Comparison of ENCODE assay signal across 8 mouse cellular contexts in the genomic region with DNA sequence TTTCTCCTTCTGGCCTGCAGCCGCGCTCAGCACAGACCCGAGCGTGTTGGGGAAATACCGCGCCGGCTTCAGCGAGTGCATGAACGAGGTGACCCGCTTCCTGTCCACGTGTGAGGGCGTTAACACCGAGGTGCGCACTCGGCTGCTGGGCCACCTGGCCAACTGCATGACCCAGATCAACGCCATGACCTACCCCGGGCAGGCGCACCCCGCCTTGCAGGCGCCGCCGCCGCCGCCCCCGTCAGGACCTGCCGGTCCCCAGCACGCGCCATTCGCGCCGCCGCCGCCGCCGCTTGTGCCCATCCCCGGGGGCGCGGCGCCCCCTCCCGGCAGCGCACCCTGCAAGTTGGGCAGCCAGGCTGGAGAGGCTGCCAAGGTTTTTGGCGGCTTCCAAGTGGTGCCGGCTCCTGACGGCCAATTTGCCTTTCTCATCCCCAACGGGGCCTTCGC. TPM values are rescaled to one million over a fixed set of nuclear protein-coding genes. Genes with fewer than 3 reads are reported as not detected.
DNase-seq lines count a peak whose midpoint lies in the region; ATAC-seq and TF ChIP-seq lines count a peak whose summit lies in the region.

No protein-coding gene starts in this region.

- H3K4me2 ChIP-seq in embryonic facial prominence, embryonic 15.5 days (replicated peaks), result peak overlapping the region; percentile 93
- H3K4me2 ChIP-seq in heart, embryonic 14.5 days (ENCODE audit: low read length), result peak overlapping the region; percentile 86
- peak overlapping the region; percentile 90 for H3K4me2 ChIP-seq in kidney, postnatal 0 days (ENCODE audit: low read length)
- H3K4me2 ChIP-seq in liver, embryonic 12.5 days, result peak overlapping the region; percentile 88
- peak overlapping the region; percentile 90 for H3K4me2 ChIP-seq in stomach, postnatal 0 days (replicated peaks; ENCODE audit: low read depth)

- no peaks in the 10 kb centered on the region for H3K9me3 ChIP-seq in embryonic facial prominence, embryonic 15.5 days (replicated peaks)
- H3K9me3 ChIP-seq in heart, embryonic 14.5 days (ENCODE audit: control insufficient read depth, low read length), result no peaks in the 10 kb centered on the region
- H3K9me3 ChIP-seq in kidney, postnatal 0 days (replicated peaks; ENCODE audit: low read length), result no peaks in the 10 kb centered on the region
- no peaks in the 10 kb centered on the region for H3K9me3 ChIP-seq in liver, embryonic 12.5 days (replicated peaks)
- H3K9me3 ChIP-seq in stomach, postnatal 0 days (ENCODE audit: control insufficient read depth, low read length), result no peaks in the 10 kb centered on the region

- H3K9ac ChIP-seq in embryonic facial prominence, embryonic 15.5 days, result peak overlapping the region; percentile 68
- peak overlapping the region; percentile 90 for H3K9ac ChIP-seq in heart, embryonic 14.5 days (ENCODE audit: low read length)
- H3K9ac ChIP-seq in kidney, postnatal 0 days (ENCODE audit: low read depth, low read length), result peak overlapping the region; percentile 76
- H3K9ac ChIP-seq in liver, embryonic 12.5 days, result peak overlapping the region; percentile 65
- peak overlapping the region; percentile 73 for H3K9ac ChIP-seq in stomach, postnatal 0 days (ENCODE audit: low read length)

- peak; percentile 95 for DNase-seq in A20 (ENCODE audit: low read depth, low spot score)
- peak; percentile 93 for DNase-seq in adrenal gland, postnatal 14 days
- DNase-seq in kidney, postnatal 0 days (ENCODE audit: low spot score), result peak; percentile 80
- DNase-seq in natural killer cell, adult 2 months (ENCODE audit: low spot score in 2 of 2), result peak; percentile 88 to 91
- peak; percentile 89 for DNase-seq in stomach, postnatal 0 days (ENCODE audit: low spot score)

- peak; percentile 66 for TF ChIP-seq CTCF in kidney, postnatal 0 days (IDR thresholded peaks at IDR 0.05; ENCODE audit: low read depth)
- TF ChIP-seq CTCF in stomach, postnatal 0 days (IDR thresholded peaks at IDR 0.05; ENCODE audit: low read depth), result peak; percentile 78

- 0% methylated on average over 39 of the region's 46 CpGs for WGBS in embryonic facial prominence, embryonic 15.5 days
- 0% methylated on average over 44 of the region's 46 CpGs for WGBS in heart, embryonic 14.5 days
- WGBS in kidney, postnatal 0 days, result 3% methylated on average over 43 of the region's 46 CpGs
- WGBS in liver, embryonic 12.5 days (ENCODE audit: insufficient replicate concordance), result under 1% methylated on average over 45 of the region's 46 CpGs
- WGBS in stomach, postnatal 0 days, result under 1% methylated on average over 41 of the region's 46 CpGs

- no peak for TF ChIP-seq EP300 in stomach, postnatal 0 days (optimal IDR thresholded peaks at IDR 0.05)

- no peak for ATAC-seq in embryonic facial prominence, embryonic 15.5 days (ENCODE audit: insufficient number of reproducible peaks, low FRiP score, low TSS enrichment, low read depth)
- no peak for ATAC-seq in heart, embryonic 14.5 days (ENCODE audit: insufficient number of reproducible peaks, insufficient read depth, low FRiP score, low read depth)
- peak; percentile 1 for ATAC-seq in kidney, postnatal 0 days (replicated peaks; ENCODE audit: low FRiP score, low read depth)
- ATAC-seq in liver, embryonic 12.5 days, result no peak
- peak; percentile 28 for ATAC-seq in stomach, postnatal 0 days (ENCODE audit: low FRiP score, low TSS enrichment)

- H3K27ac ChIP-seq in embryonic facial prominence, embryonic 15.5 days (replicated peaks), result peak overlapping the region; percentile 96
- H3K27ac ChIP-seq in heart, embryonic 14.5 days (replicated peaks in 1 of 2; ENCODE audit: control insufficient read depth in 1 of 2, insufficient read depth in 1 of 2, low read depth in 2 of 2, low read length in 2 of 2), result peak overlapping the region; percentile 91 to 97
- peak overlapping the region; percentile 94 for H3K27ac ChIP-seq in kidney, postnatal 0 days
- peak overlapping the region; percentile 73 for H3K27ac ChIP-seq in liver, embryonic 12.5 days
- H3K27ac ChIP-seq in stomach, postnatal 0 days (replicated peaks), result peak overlapping the region; percentile 93

- H3K36me3 ChIP-seq in embryonic facial prominence, embryonic 15.5 days, result no peaks in the 10 kb centered on the region
- no peaks in the 10 kb centered on the region for H3K36me3 ChIP-seq in heart, embryonic 14.5 days (ENCODE audit: control insufficient read depth, insufficient read depth, low read length)
- no peaks in the 10 kb centered on the region for H3K36me3 ChIP-seq in kidney, postnatal 0 days (ENCODE audit: insufficient read depth, low read length)
- 0 out of 2 replicates have a peak, but pooled peaks cover 3% of the 10 kb centered on the region for H3K36me3 ChIP-seq in liver, embryonic 12.5 days
- H3K36me3 ChIP-seq in stomach, postnatal 0 days (ENCODE audit: control insufficient read depth, insufficient read depth, low read length), result no peaks in the 10 kb centered on the region

- peak overlapping the region; percentile 55 for H3K4me3 ChIP-seq in embryonic facial prominence, embryonic 15.5 days (replicated peaks)
- H3K4me3 ChIP-seq in heart, embryonic 14.5 days (ENCODE audit: control insufficient read depth in 1 of 2, insufficient read depth in 1 of 2, low read depth in 1 of 2, low read length in 2 of 2), result peak overlapping the region; percentile 77 to 80
- peak overlapping the region; percentile 77 for H3K4me3 ChIP-seq in kidney, postnatal 0 days (replicated peaks; ENCODE audit: low read depth, low read length)
- H3K4me3 ChIP-seq in liver, embryonic 12.5 days, result peak overlapping the region; percentile 60
- peak overlapping the region; percentile 70 for H3K4me3 ChIP-seq in stomach, postnatal 0 days (ENCODE audit: low read depth, low read length)

- peaks cover 58% of the 10 kb centered on the region for H3K4me1 ChIP-seq in embryonic facial prominence, embryonic 15.5 days
- peaks cover 32 to 38% of the 10 kb centered on the region in 2 experiments for H3K4me1 ChIP-seq in heart, embryonic 14.5 days (ENCODE audit: control insufficient read depth in 2 of 2, insufficient read depth in 2 of 2, low read length in 2 of 2)
- peaks cover 10% of the 10 kb centered on the region for H3K4me1 ChIP-seq in kidney, postnatal 0 days (replicated peaks; ENCODE audit: insufficient read depth, low read length)
- H3K4me1 ChIP-seq in liver, embryonic 12.5 days, result peaks cover 77% of the 10 kb centered on the region
- H3K4me1 ChIP-seq in stomach, postnatal 0 days (replicated peaks; ENCODE audit: control insufficient read depth, insufficient read depth), result peaks cover 8% of the 10 kb centered on the region

- peaks cover 2% of the 10 kb centered on the region; the same call in 1 of the 2 replicates for H3K27me3 ChIP-seq in embryonic facial prominence, embryonic 15.5 days
- no peaks in the 10 kb centered on the region for H3K27me3 ChIP-seq in heart, embryonic 14.5 days (ENCODE audit: control insufficient read depth, insufficient read depth, low read length)
- no peaks in the 10 kb centered on the region for H3K27me3 ChIP-seq in kidney, postnatal 0 days (ENCODE audit: insufficient read depth, low read length)
- H3K27me3 ChIP-seq in liver, embryonic 12.5 days (replicated peaks), result peaks cover 95% of the 10 kb centered on the region
- no peaks in the 10 kb centered on the region for H3K27me3 ChIP-seq in stomach, postnatal 0 days (ENCODE audit: control insufficient read depth, insufficient read depth, low read length)

RNA-seq across cellular contexts. Expression of a gene that starts 2.7 kb away (rescaled TPM):
- 21.0 and 26.6 TPM in 2 replicates for total RNA-seq in adrenal gland, postnatal 14 days (2021)
- polyA plus RNA-seq in embryonic facial prominence, embryonic 15.5 days (2015; fragmentation: Nextera tagmentation; extraction: Ambion mirVana), result 63.6 and 66.0 TPM in 2 replicates
- polyA plus RNA-seq in heart, embryonic 14.5 days (2014; fragmentation: Nextera tagmentation; extraction: Ambion mirVana), result 23.1 and 25.4 TPM in 2 replicates
- polyA plus RNA-seq in kidney, postnatal 0 days (2015; fragmentation: Nextera tagmentation; extraction: Ambion mirVana), result 87.1 and 102 TPM in 2 replicates
- polyA plus RNA-seq in liver, embryonic 12.5 days (2016; fragmentation: Nextera tagmentation; extraction: Ambion mirVana), result 12.5 and 12.7 TPM in 2 replicates
- 66.2 and 73.1 TPM in 2 replicates for polyA plus RNA-seq in stomach, postnatal 0 days (2015; fragmentation: Nextera tagmentation; extraction: Ambion mirVana)

Comparison
In these comparisons a context has a peak if more than half of its experiments do, and no peak if none do; other contexts are left out.
1. ATAC-seq: peak in kidney, postnatal 0 days (single experiment) and stomach, postnatal 0 days (single experiment); none in embryonic facial prominence, embryonic 15.5 days (single experiment), heart, embryonic 14.5 days (single experiment) and liver, embryonic 12.5 days (single experiment).
2. Peak in every context shown above with its lines, with median percentiles within 50 percentile points of each other: DNase-seq, H3K27ac ChIP-seq, H3K4me2 ChIP-seq, H3K4me3 ChIP-seq and H3K9ac ChIP-seq.